Mouse (Mus musculus) heart, embryonic 10.5 days (tissue): ENCODE measurements around the gene Rsph14. TPM values are rescaled to one million over a fixed set of nuclear protein-coding genes. Genes with fewer than 3 reads are reported as not detected.

Experiments
- DNase-seq: peaks from one replicate; pipeline ENCODE4 v3.0.0-alpha.2; 2017; ENCODE audit warnings: low spot score
- H3K27ac ChIP-seq: fragments of 300-500 bp; sonication (generic); 2 replicates; pipeline ENCODE4 v1.5.1; 2016; ENCODE audit warnings: mild to moderate bottlenecking
- H3K27me3 ChIP-seq: fragments of 300-500 bp; sonication (generic); 2 replicates; pipeline ENCODE4 v1.6.1; 2016; ENCODE audit warnings: mild to moderate bottlenecking; ENCODE audit not compliant: poor library complexity, insufficient read depth, severe bottlenecking
- H3K36me3 ChIP-seq: fragments of 300-500 bp; sonication (generic); 2 replicates; pipeline ENCODE4 v1.6.1; 2016; ENCODE audit warnings: mild to moderate bottlenecking, moderate library complexity
- H3K4me1 ChIP-seq: fragments of 300-500 bp; sonication (generic); 2 replicates; pipeline ENCODE4 v1.6.1; 2016; ENCODE audit warnings: mild to moderate bottlenecking
- H3K4me3 ChIP-seq: fragments of 300-500 bp; sonication (generic); 2 replicates; pipeline ENCODE4 v1.5.1; 2016; ENCODE audit warnings: mild to moderate bottlenecking, moderate library complexity
- H3K9me3 ChIP-seq: fragments of 300-500 bp; sonication (generic); 2 replicates; pipeline ENCODE4 v1.6.1; 2016; ENCODE audit warnings: mild to moderate bottlenecking, moderate library complexity
- WGBS: fragments of 180-500 bp; shearing (Covaris S2); methylation state at CpG from one replicate; pipeline ENCODE4 v1.1.7; 2016; 5-methylcytosine and 5-hydroxymethylcytosine counted together
- polyA plus RNA-seq: library from polyadenylated mRNA; unstranded; fragments of >200 nt; fragmentation: Nextera tagmentation; extraction: Ambion mirVana; gene quantifications from 2 replicates; pipeline ENCODE4 v1.2.1, GENCODE M21; 2016

Rsph14 gene
- polyA plus RNA-seq, 1 experiment from 2014 or later, result not detected

DNA sequence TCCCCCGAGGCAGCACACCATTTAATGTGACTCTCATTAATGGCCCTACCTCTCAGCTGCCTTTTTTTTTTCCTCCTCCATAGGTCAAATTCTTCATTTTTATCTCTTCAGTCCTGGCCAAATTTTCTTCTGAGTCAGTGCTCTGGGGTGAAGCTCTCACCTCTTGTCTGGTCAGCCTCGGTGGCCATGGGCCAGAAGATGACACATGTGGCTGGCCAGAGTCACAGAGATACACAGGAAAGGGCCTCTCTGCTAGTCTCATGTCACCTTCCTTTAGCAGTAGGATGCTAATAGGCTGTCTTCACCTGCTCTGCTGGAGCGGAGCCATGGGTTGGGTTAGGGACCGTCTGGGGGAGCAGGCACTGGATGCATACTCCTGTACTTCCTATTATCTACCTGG is 54.3 kb downstream of the Rsph14 start:
- H3K27me3 ChIP-seq, result peaks cover 47% of the 10 kb centered on the region
- 81% methylated on average over 4 of the region's 4 CpGs for WGBS
- no peak overlapping the region for H3K4me3 ChIP-seq
- H3K27ac ChIP-seq, result no peak overlapping the region
- H3K9me3 ChIP-seq, result no peaks in the 10 kb centered on the region
- H3K36me3 ChIP-seq, result no peaks in the 10 kb centered on the region
- DNase-seq, result no peak
- 0 out of 2 replicates have a peak, but pooled peaks cover 6% of the 10 kb centered on the region for H3K4me1 ChIP-seq

GRCm38 (mm10) chr10:74976429-74976828 is 56.0 kb downstream of the Rsph14 start:
- WGBS, result 56% methylated on average over 7 of the region's 7 CpGs

DNA sequence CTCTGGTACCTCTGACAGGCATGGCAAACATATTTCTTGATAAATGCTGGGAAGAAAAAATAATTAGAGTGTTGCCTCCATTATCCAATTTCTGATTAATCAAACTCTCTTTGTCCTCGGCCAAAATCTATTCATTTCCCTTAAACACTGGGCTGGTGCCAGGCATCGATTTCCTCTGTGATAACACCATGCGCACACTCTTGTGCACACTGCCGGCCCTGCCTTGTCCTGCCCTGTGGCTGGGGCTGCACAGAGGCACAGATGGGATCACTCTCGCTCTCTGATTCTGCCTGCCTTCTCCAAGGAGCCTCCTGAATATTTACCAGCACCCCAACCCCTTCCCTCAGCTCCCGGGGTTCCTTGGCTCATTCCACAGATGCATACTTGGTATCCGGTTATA is 56.8 kb downstream of the Rsph14 start:
- WGBS, result 72% methylated on average over 7 of the region's 7 CpGs
- no peaks in the 10 kb centered on the region for H3K36me3 ChIP-seq
- no peaks in the 10 kb centered on the region for H3K9me3 ChIP-seq
- H3K27ac ChIP-seq, result no peak overlapping the region
- H3K27me3 ChIP-seq, result peaks cover 56% of the 10 kb centered on the region
- no peak for DNase-seq
- no peak overlapping the region for H3K4me3 ChIP-seq
- peaks cover 6% of the 10 kb centered on the region; the same call in 1 of the 2 replicates for H3K4me1 ChIP-seq

More at GRCm38 (mm10) chr10:74976429-74976828, 56.0 kb downstream of the Rsph14 start:
- DNase-seq, result no peak
- no peak overlapping the region for H3K27ac ChIP-seq
- peaks cover 9% of the 10 kb centered on the region; the same call in 1 of the 2 replicates for H3K4me1 ChIP-seq
- no peaks in the 10 kb centered on the region for H3K36me3 ChIP-seq
- H3K4me3 ChIP-seq, result no peak overlapping the region
- peaks cover 56% of the 10 kb centered on the region for H3K27me3 ChIP-seq
- H3K9me3 ChIP-seq, result no peaks in the 10 kb centered on the region

DNA sequence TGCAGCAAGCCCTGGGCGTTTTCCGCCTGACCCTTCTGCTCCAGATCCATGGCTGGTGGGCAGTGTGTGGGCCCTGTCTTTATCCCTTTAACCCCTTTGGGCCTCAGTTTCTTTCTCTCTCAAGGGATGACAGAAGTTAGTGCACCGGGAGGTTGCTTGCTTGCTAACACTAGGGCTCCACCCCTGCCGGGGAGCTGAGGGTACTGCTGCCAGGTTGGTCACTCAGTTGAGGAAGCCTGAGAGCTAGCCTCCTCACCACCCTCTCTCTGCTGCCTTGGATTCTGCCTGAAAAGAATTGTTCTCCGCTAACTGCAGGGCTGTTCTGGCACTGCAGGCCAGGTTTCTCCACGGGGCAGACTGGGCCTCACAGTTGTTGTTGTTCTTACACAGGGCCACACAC is 59.4 kb downstream of the Rsph14 start:
- peaks cover 13% of the 10 kb centered on the region for H3K4me1 ChIP-seq
- no peak overlapping the region for H3K4me3 ChIP-seq
- no peak overlapping the region for H3K27ac ChIP-seq
- DNase-seq, result no peak
- H3K27me3 ChIP-seq, result peaks cover 58% of the 10 kb centered on the region
- no peaks in the 10 kb centered on the region for H3K36me3 ChIP-seq
- WGBS, result 77% methylated on average over 6 of the region's 6 CpGs
- no peaks in the 10 kb centered on the region for H3K9me3 ChIP-seq

GRCm38 (mm10) chr10:74969266-74969665 is 63.1 kb downstream of the Rsph14 start:
- no peak overlapping the region for H3K27ac ChIP-seq
- H3K36me3 ChIP-seq, result no peaks in the 10 kb centered on the region
- peaks cover 75% of the 10 kb centered on the region for H3K27me3 ChIP-seq
- WGBS, result 88% methylated on average over 2 of the region's 2 CpGs
- H3K9me3 ChIP-seq, result no peaks in the 10 kb centered on the region
- H3K4me3 ChIP-seq, result no peak overlapping the region
- no peak for DNase-seq
- H3K4me1 ChIP-seq, result peaks cover 28% of the 10 kb centered on the region

DNA sequence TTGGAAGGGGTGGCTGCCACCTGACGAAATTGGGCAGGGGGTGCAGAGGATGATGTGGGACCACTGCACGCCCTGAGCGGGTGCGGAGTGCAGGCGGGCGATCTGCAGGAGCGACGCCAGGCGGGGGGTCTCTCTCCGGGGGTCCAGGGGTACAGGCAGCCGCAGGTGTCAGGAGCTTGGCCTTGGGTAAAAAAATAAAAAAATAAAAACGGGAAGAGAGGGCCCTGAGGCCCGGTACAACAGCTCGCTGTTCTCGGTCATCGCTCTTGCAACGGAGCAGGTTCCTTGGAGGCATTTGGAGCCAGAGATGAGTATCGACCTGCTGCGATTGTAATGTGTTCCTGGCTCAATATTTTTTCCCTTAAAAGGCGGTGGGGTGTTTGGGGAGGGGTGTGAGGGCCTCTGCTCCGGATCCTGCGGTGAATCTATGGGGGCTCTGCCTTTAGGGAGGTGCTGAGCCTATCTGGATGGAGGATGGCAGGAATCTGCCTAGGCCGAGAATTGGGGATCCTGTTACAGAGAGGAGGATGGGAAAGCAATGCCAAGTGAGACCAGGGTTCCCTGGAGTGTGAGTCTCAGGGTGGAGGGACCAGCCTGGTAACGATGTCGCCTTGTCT is 64.6 kb downstream of the Rsph14 start:
- H3K27me3 ChIP-seq, result peaks cover 79% of the 10 kb centered on the region
- H3K4me1 ChIP-seq, result peaks cover 26% of the 10 kb centered on the region
- DNase-seq, result no peak
- 3% methylated on average over 25 of the region's 25 CpGs for WGBS
- peak overlapping the region; percentile 77 for H3K4me3 ChIP-seq
- H3K27ac ChIP-seq, result peak overlapping the region; percentile 80
- H3K9me3 ChIP-seq, result no peaks in the 10 kb centered on the region
- H3K36me3 ChIP-seq, result no peaks in the 10 kb centered on the region

DNA sequence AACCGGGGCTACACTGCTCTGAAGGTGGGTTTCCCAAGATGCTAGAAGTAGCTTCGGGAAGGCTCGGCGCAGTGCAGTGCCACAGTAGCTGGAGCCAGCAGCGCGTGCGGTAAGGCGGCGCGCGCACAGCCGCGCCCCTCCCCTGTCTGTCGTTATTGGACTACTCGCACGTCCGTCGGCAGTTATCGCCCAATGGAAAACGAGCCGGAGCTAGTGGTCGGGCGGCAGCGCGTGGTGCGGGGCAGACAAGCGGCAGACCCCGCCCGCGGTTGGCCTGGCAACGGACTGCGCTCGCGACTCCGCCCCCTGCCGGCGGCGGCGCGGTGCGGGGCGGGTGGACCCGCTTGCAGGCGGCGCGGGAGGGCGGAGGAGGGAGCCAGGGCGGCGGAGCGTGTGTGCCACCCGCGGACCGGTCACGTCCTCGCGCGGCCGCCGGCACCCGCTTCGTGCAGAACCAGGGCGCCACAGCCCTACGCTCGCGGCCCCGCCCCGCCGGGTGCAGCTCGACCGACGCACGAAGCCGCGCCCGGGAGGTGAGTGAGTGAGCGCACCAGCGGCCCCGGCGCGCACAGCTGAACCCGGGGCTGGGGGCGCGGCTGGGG is 65.4 kb downstream of the Rsph14 start, which contains the start of gene Gnaz:
Gene Gnaz (plus strand): TSS at position 328 of the 602 bp plus-strand sequence.
- peak within 1 kb of the TSS; percentile 80 for H3K27ac ChIP-seq
- peak; percentile 98 for DNase-seq
- peaks cover 25% of the 10 kb centered on the region for H3K4me1 ChIP-seq
- under 1% methylated on average over 71 of the region's 83 CpGs for WGBS
- peak within 1 kb of the TSS; percentile 77 for H3K4me3 ChIP-seq
- H3K9me3 ChIP-seq, result no peaks in the 10 kb centered on the region
- H3K27me3 ChIP-seq, result peaks cover 74% of the 10 kb centered on the region
- H3K36me3 ChIP-seq, result no peaks in the 10 kb centered on the region

GRCm38 (mm10) chr10:74964380-74964779 is 68.0 kb downstream of the Rsph14 start:
- H3K4me3 ChIP-seq, result no peak overlapping the region
- WGBS, result 63% methylated on average over 1 of the region's 1 CpGs
- H3K4me1 ChIP-seq, result peaks cover 25% of the 10 kb centered on the region
- peaks cover 62% of the 10 kb centered on the region for H3K27me3 ChIP-seq
- H3K36me3 ChIP-seq, result no peaks in the 10 kb centered on the region
- no peak overlapping the region for H3K27ac ChIP-seq
- DNase-seq, result no peak
- H3K9me3 ChIP-seq, result no peaks in the 10 kb centered on the region

DNA sequence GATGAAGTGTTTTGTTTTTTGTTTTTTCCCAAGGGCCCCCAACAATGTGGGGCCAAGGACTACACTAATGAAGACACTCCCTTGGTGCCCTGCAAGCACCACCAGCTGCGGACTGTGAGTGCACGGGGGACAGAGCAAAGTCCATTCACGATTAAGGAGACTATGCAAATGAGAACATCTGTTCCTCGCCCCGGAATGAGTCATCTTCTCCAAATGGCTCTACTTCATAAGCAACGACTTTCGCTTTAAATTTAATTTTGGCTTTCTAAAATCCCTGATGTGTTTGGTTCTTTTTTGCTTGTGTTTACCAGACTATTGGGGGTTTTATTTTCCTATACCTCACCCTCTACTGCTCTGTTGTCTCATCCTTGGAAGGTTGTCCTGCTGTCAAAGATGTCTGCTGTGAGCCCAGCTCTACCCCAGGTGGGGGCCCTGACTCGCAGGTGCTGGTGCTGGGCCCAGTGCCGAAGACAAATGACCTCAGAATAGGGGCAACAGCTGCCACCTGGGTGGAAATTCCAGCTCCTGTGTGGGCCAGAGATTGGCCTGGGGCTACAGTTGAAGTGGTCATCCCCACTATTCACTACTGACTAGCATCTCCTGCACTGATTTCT is 79.4 kb downstream of the Rsph14 start:
- no peak for DNase-seq

GRCm38 (mm10) chr10:74940795-74941194 is 91.6 kb downstream of the Rsph14 start:
- H3K27ac ChIP-seq, result no peak overlapping the region
- no peaks in the 10 kb centered on the region for H3K36me3 ChIP-seq
- WGBS, result 84% methylated on average over 1 of the region's 1 CpGs
- H3K9me3 ChIP-seq, result peaks cover 4% of the 10 kb centered on the region; the same call in 1 of the 2 replicates
- H3K27me3 ChIP-seq, result no peaks in the 10 kb centered on the region
- no peaks in the 10 kb centered on the region for H3K4me1 ChIP-seq
- no peak for DNase-seq
- H3K4me3 ChIP-seq, result no peak overlapping the region

More for the DNA sequence above, 79.4 kb downstream of the Rsph14 start:
- no peaks in the 10 kb centered on the region; the same call in 1 of the 2 replicates for H3K27me3 ChIP-seq
- no peaks in the 10 kb centered on the region for H3K36me3 ChIP-seq
- H3K9me3 ChIP-seq, result no peaks in the 10 kb centered on the region
- 55% methylated on average over 9 of the region's 9 CpGs for WGBS
- no peak overlapping the region for H3K4me3 ChIP-seq
- no peak overlapping the region for H3K27ac ChIP-seq
- no peaks in the 10 kb centered on the region for H3K4me1 ChIP-seq

GRCm38 (mm10) chr10:74939300-74939699 is 93.1 kb downstream of the Rsph14 start:
- H3K4me3 ChIP-seq, result no peak overlapping the region
- 57% methylated on average over 3 of the region's 3 CpGs for WGBS
- no peak for DNase-seq
- no peaks in the 10 kb centered on the region for H3K27me3 ChIP-seq
- no peaks in the 10 kb centered on the region for H3K9me3 ChIP-seq
- H3K36me3 ChIP-seq, result no peaks in the 10 kb centered on the region
- H3K27ac ChIP-seq, result no peak overlapping the region
- no peaks in the 10 kb centered on the region for H3K4me1 ChIP-seq

DNA sequence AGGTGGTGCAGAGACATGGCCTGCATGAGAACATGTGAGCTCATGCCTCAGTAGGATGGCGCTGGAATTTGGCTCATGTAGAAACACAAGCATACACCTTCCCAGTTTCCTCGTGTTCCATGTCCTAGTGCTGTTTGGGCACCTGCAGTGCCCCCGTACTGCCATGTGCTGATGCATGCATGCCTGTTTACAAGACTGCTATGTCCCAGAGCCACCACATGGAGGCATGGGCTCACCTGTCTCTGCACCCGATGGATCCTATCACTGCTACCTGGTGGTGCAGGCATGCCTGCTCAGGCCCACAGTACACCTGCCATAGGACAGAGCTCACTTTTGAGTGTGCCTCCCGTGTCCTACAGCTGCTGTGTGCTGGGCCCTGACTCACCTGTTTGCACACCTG is 94.0 kb downstream of the Rsph14 start:
- Histone ChIP-seq H3K4me3 (no peak overlapping the region), H3K27ac (no peak overlapping the region), H3K27me3 (no peaks in the 10 kb centered on the region), H3K9me3 (no peaks in the 10 kb centered on the region), H3K36me3 (no peaks in the 10 kb centered on the region), H3K4me1 (no peaks in the 10 kb centered on the region)
- DNase-seq, result no peak
- WGBS, result 53% methylated on average over 5 of the region's 5 CpGs
